Mouse (Mus musculus) cerebellum, adult 8-10 months (tissue): Measurements from ENCODE around the gene Adamts14.

Source experiments
- DNase-seq: peaks from one replicate; pipeline ENCODE4 v3.0.0; 2022

Adamts14 gene

DNA sequence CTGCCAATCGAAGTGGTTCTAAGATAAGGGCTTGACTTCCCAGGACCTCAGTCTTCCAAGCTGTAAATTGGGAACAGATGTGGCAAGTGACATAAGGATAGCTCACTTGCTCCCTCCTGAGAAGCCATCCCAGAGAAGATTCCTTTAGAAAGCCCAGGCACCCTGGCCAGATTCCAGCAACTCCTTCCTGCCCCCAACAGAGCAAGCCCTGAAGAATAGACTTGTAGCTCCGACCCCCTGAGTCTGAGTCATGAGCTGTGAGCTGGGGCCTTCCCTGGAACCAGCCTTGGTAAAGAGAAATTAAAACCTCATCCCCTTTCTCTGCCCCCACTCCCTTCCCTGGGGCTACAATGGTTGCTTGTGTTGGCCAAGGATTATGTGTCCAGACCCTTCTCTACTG, 1.3 kb upstream of the Adamts14 start:
- DNase-seq = no peak

DNA sequence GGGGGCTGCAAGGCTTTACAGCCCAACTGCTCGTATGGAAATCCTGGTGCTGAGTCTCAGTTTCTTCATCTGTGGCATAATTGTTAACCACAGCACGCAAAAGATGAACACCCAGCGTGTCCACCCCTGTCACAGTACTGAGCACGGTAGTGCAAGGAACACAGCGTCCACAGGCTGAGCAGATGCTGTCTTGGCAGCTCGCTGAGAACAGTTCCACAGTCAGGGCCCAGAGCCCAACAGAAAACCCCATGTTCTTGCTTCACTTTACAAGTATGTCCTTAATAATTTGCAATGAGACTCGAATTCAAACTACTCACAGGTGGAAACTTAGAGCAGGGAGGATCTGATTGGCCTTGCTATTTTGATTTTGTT, 592 bp upstream of the Adamts14 start:
- no peak for DNase-seq

DNA sequence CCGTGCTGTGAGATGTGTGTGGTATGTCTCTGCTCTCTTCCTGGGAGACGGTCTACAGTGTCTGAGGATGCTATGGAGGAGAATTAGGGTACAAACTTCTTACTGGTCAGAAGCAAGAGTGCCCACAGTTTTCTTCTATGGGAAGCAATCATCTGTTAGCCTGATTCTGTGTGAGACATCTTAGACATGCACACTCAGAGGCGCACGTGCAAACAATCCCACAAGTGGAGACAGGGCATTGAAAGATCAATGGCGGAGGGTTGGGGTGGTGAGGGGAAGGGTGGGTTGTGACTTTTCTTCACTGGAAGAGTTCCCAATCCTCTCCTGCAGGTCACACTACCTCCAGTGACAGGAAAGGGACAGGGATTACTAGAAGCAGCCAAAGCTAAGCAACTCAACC, 607 bp downstream of the Adamts14 start:
- no peak for DNase-seq

DNA sequence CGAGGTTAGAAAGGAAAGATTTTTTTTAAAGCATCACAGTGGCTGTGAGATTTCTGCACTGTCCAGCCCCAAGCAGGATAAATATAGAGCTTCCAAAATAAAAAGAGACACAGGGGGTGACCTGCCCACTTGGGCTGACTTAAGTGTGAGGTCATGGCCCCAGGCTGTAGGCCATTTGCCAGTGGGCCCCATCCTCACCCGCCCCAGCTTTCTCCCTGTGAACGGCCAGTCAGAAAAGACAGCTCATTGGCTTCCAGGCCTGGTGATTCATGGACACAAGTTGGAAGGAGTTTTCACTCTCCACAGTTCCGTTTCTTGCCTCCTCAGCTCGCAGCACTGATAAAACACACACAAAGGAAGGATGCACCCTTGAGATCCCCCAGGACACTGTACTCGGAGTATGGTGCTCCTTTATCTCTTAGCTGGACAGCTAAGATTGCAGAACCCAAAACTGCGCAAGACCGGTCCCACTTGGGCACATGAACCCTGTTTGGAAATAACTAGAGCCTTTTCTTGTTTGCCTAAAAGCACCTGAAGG, 1.1 kb downstream of the Adamts14 start:
- DNase-seq = no peak

DNA sequence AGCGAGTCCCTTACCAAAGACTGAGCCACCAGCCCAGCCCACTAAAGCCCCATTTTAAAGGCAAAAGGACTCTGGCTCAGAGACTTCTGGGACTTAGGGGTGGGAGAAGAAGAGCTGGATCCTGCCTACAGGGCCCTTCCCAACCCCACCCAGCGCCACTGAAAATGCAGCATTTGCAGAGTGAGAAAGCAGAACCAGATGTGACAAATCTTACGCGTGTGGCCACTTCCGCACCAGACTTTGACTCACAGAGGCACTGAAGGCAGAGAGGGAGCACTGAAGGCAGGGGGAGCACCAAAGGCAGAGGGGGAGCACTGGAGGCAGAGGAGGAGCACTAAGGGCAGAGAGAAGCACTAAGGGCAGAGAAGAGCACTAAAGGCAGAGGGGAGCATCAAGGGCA, 5.9 kb downstream of the Adamts14 start:
- no peak for DNase-seq

- DNase-seq = no peak
Measured at GRCm38 (mm10) chr10:61263606-61264005, 9.6 kb downstream of the Adamts14 start.

GRCm38 (mm10) chr10:61261229-61262156, 11.7 kb downstream of the Adamts14 start:
- DNase-seq = no peak

GRCm38 (mm10) chr10:61258131-61258530, 15.1 kb downstream of the Adamts14 start:
- DNase-seq = no peak

DNA sequence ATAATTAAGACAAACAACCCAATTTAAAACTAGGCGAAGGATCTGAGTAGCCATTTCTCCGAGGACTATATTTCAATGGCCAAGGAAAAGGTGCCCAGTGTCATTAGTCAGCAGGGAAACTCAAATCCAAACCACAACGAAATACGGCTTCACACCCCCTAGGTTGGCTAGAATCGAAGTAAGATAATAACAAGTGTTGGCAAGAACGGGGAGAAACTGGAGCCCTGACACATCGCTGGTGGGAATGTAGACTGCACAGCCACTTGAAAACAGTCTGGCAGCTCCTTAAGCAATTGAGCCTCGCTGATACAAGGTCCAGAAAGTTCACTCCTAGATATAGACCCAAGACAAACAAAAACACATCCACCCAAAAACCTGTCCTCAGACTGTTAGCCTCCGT, 16.6 kb downstream of the Adamts14 start:
- no peak for DNase-seq

DNA sequence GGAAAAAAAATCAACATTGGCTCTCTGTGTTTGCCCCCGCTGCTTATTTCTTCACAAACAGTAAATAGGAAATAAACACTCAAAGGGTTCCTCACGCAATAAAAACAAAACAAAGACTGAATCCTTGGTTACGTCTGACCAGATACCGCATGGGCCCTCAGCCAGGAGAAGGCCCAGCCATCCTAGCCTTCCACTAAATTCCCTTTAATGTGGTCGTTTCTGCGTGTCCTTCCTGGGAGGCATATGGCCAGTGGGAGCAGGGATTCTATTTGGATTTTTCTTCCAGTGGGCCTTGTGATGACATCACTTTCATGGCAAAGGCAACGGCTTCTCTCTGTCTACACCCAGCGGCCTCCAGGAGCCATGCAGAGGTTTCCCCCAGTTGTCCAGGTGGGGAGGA, 18.0 kb downstream of the Adamts14 start:
- no peak for DNase-seq

DNA sequence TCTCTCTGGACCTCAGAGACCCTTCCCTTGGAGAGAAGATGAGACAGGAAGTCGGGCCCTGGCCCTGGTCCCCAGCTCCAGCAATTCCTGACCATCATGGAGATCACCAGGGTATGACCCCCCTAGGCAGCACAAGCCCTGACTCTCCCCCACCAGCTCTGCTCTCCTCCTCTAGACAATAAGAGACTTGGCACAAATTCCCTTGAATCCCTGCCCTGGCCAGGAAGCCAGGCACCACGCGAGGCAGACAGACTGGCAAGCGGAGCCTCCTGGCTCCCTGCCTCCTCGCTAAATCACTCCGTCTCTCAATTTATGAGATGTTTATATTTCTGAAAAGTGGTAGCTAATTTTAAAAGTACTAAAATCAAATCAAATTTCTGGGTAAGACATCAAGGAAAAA, 18.5 kb downstream of the Adamts14 start:
- peak; percentile 69 for DNase-seq

- no peak for DNase-seq
Measured at GRCm38 (mm10) chr10:61249951-61250350, 23.3 kb downstream of the Adamts14 start.

DNA sequence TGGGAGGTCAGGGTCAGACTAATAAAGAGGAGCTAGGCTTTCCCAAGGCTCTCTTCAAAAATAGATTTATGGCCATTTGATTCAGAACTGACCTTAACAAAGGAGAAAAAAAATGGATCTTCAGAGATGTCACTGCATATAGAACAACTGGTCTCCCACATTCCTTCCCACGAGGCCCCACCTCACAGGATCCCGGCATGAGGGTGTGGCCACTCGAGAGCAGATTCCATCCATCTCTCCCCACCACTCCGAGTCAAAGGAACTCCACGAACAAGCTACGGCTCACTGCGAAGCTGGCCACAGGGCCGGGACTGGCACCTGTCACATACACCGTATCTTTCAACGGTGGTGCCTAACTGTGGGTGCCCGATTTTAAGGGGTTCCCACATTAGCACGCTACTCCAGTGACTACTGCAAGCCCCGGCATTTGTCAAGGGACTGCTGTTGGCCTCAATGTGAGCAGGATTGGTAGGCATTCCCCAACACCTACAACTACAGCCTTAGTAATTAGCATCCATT, 24.6 kb downstream of the Adamts14 start:
- no peak for DNase-seq

GRCm38 (mm10) chr10:61246288-61246687, 26.9 kb downstream of the Adamts14 start:
- DNase-seq = no peak

DNA sequence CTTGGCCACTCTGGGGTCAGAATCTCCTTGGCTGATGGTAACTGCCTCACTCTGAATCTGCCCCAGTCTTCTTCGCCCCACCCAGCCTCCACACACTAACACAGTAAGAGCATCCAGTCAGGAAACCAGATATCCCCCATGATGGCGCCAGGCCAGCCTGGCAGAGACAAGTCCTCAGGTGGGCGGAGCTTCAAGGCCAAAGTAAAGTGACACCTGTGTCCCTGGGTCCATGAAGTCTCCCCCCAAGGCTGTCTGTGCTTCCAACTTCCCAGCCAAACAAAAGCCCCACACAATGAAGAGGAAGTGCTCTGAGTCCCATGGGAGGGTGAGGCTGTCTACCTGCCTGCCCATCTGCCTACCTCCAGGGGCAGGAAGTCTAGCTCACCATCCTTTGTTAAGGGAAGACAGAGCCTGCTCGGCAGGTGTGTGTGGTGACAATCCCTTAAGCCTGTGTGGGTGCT, 31.2 kb downstream of the Adamts14 start:
- no peak for DNase-seq

DNA sequence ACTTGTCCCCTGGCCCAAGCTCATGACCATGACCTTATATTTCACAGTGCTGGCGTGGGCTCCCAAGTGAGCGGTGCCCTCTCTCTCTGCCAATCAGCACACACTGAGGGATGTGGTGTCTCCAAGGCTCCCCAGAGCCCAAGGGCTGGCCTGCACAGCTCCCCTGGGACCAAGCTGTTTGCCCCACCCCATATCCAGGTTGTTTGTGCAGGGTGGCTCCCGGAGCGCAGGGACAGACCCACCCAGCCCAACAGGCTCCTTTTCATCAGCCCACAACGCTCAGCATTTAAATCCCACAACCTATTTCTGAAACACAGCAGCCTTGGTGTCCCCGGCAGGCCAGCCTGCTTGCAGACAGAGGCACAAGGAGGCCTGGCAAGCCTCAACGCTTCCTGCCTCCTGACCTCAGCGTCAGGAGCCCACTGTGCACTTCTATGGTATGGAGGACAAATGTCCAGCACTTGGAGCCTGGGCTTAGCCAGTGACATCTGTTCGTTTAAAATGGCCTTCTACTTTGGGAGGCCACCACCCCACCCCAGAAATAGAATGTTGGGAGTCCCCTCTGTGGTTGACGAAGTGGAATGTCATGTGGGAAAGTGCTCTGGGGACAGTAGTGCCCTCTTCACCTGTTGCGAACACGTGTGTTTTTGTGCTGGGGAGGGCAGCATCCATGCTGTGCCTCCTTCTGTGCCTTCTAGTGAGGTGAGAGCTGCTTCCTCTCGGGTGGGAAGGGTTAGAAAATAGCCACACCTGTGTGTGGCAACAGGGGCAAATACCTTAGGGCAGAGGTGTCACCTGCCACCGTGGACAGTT, 32.9 kb downstream of the Adamts14 start:
- DNase-seq = no peak

- DNase-seq = no peak
Measured at GRCm38 (mm10) chr10:61237391-61237785, 35.9 kb downstream of the Adamts14 start.

DNA sequence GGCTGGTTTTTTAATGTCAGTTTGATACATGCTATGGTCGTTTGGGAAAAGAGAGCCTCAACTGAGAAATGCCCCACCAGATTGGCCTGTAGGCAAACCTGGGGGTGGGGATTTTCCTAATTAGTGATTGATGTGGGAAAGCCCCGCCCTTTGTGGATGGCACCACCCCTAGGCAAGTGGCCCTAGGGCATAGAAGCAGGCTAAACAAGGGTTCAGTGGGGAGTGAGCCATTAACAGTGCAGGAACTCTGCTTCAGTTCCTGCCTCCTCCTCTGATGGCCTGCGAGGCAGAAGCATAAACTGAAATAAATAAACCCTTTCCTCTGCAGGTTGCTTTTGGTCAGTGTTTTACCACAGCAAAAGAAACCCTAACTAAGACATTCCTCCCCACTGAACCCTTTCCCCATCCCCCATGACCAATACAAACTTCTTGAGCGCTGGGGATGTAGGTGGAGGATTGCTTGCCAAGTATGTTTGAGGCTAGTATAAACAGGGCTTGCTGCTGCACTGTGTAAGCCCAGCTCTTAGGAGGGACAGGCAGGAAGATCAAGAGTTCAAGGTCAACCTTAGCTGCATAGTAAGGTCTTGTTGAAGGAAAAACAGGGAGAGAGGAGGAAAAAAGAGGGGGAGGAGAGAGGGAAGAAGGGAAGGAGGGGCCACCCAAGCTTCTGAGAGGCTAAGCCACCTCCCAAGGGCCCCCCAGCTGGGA, 36.4 kb downstream of the Adamts14 start:
- no peak for DNase-seq

DNA sequence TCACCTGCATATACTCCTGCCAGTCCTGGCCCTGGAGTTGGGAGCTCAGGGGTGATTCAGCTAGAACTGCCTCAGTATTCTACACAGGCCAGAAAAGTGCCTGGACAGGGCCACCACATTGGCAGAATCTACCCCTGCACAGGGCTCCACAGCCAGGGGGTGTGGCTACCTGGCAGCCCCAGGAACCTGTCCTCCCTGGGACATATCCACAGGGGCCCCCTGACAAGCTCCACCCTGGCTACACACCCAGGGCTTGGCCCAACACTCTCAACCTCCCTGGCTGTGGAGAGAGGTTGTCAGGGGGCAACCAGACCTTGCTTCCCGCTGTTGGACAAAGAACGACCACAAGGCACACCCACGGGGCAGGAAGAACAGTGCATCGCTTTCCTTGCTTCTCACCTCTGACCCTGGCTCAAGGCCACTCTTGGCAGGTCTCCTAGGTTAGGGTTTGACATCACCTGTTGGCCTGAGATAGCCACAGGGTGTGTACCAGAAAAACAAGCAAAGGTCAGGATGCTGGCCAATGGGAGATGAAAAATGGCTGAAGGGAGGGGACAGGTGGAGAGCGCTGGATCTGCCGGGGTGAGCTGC, 37.5 kb downstream of the Adamts14 start:
- DNase-seq = no peak

GRCm38 (mm10) chr10:61234319-61234718, 38.9 kb downstream of the Adamts14 start:
- DNase-seq = no peak

DNA sequence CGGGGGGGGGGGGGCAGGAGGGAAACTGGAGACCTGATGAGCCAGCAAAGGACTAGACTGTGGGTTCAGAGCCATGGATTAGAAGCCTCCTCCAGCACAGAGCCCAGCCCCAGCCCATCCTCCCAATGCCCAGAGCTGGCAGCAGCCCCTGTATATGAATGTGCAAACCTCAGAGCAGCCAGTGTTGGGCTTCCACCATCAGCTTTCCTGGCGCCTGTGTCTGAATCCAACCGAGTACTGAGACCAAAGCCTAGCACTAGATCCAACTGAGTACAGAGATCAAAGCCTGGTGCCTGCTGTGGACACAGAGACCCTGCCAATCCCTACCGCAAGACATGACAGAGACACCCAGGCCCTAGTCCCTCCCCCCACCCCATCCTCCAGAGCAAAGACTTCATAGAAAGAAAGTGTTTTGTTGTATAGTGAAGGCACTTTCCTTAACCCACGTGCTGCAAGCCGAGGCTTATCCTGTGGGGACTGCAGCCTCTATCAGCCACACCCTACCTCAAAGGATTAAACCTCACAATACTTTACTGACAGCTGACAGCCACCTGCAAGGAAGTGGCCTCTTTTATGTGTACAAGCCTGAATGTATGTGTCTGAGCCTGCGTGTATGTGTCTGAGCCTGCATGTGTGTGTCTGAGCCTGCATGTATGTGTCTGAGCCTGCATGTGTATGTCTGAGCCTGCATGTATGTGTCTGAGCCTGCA, 40.2 kb downstream of the Adamts14 start:
- no peak for DNase-seq

- DNase-seq = no peak
Measured at GRCm38 (mm10) chr10:61231756-61232155, 41.5 kb downstream of the Adamts14 start.
